Mouse (Mus musculus) kidney, adult 2 months (tissue): ENCODE results near the gene Tsr3. TPM values are rescaled to one million over a fixed set of nuclear protein-coding genes. Genes with fewer than 3 reads are reported as not detected.
A peak's percentile ranks its signal among the peaks of the same experiment; 100 is the strongest.

ENCODE experiments used
- DNase-seq: peaks from one replicate; pipeline ENCODE4 v3.0.0; 2021
- H3K27ac ChIP-seq: fragments of 200-500 bp; 2 replicates; pipeline ENCODE4 v1.5.1; 2012; ENCODE audit warnings: low read depth, low read length, control low read depth, inconsistent platforms; ENCODE audit not compliant: insufficient read depth
- H3K27me3 ChIP-seq: fragments of 200-500 bp; replicated peaks from 2 replicates; pipeline ENCODE4 v1.6.1; 2012; ENCODE audit warnings: mild to moderate bottlenecking, moderate library complexity, low read length, inconsistent platforms; ENCODE audit not compliant: control insufficient read depth, insufficient read depth
- H3K36me3 ChIP-seq: fragments of 200-500 bp; 2 replicates; pipeline ENCODE4 v1.6.1; 2012; ENCODE audit warnings: mild to moderate bottlenecking, moderate library complexity, low read length, inconsistent platforms; ENCODE audit not compliant: control insufficient read depth, insufficient read depth
- H3K4me1 ChIP-seq: fragments of 200-500 bp; 2 replicates; pipeline ENCODE4 v1.6.1; 2011; ENCODE audit warnings: low read length; ENCODE audit not compliant: control insufficient read depth, insufficient read depth
- H3K4me3 ChIP-seq: fragments of 200-500 bp; 2 replicates; pipeline ENCODE4 v1.5.1; 2011; ENCODE audit warnings: mild to moderate bottlenecking, low read depth, low read length, control low read depth; ENCODE audit not compliant: insufficient read depth
- CTCF ChIP-seq: fragments of 200-500 bp; conservative IDR thresholded peaks from 2 replicates; pipeline ENCODE4 v1.5.1; 2011; ENCODE audit warnings: low read depth, mild to moderate bottlenecking, control low read depth, low read length, moderate library complexity, mixed read lengths; ENCODE audit not compliant: insufficient read depth, insufficient read length
- POLR2A ChIP-seq: fragments of 200-500 bp; IDR thresholded peaks from one replicate; pipeline ENCODE4 v1.6.1; 2011; ENCODE audit warnings: low read depth, low read length, control low read depth
- WGBS: fragments of 180-500 bp; shearing (Covaris S2); methylation state at CpG from one replicate; pipeline ENCODE4 v1.1.7; 2018; 5-methylcytosine and 5-hydroxymethylcytosine counted together
- polyA plus RNA-seq: library from polyadenylated mRNA; depleted of rRNA; stranded (reverse); fragments of >200 nt; gene quantifications from 2 replicates; pipeline ENCODE4 v1.2.3, GENCODE M21; 2012; rRNA removed

Tsr3 gene
- polyA plus RNA-seq, 1 experiment: 21.6 TPM

DNA sequence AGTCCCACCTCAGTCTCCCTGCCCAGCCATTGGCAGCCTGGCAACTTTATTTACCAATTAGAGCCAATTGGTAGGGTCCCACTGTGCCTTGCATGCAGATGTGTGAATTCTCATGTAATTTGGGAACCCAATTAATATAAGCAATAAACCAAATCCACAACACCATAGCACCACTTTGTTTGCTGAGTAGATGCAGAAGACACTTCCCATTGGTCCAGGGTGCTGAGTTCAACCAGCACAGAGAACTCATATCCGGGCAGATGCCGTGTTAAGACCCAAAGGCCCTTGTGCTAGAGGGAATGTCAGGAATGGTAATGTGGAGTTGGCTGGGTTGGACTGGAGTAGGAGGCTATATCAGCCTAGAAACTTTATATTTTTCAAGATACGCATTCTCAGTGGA lies 35.9 kb downstream of the Tsr3 start:
- H3K4me1 ChIP-seq: peaks cover 11% of the 10 kb centered on the region; the same call in 1 of the 2 replicates
- no peak overlapping the region for H3K4me3 ChIP-seq
- H3K36me3 ChIP-seq: no peaks in the 10 kb centered on the region
- TF ChIP-seq CTCF: no peak
- no peak for TF ChIP-seq POLR2A
- H3K27me3 ChIP-seq: no peaks in the 10 kb centered on the region
- no peak overlapping the region for H3K27ac ChIP-seq
- 98% methylated on average over 3 of the region's 3 CpGs for WGBS
- DNase-seq: no peak

DNA sequence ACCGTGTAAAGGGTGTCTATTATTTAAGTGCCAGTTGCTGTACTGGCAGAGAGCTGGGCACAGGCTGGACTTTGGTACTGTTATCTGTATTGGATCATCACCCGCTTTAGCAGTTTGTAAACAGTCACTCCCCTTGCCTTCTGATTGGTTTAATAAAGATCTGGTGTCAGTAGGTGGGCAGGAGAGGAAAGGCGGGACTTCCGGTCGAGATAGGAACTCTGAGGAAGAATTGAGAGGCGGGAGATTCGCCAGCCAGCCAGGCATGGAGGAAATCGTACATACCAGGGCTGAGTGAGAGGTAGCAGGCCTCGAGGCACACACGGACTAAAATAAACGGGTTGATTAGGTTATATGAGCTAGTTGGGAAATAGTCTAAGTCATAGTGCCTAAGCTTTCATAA lies 42.2 kb downstream of the Tsr3 start:
- Histone ChIP-seq H3K4me3 (no peak overlapping the region), H3K4me1 (no peaks in the 10 kb centered on the region), H3K27ac (no peak overlapping the region), H3K27me3 (no peaks in the 10 kb centered on the region), H3K36me3 (no peaks in the 10 kb centered on the region)
- 29% methylated on average over 11 of the region's 11 CpGs for WGBS
- DNase-seq: peak; percentile 89
- no peak for TF ChIP-seq POLR2A
- no peak for TF ChIP-seq CTCF

DNA sequence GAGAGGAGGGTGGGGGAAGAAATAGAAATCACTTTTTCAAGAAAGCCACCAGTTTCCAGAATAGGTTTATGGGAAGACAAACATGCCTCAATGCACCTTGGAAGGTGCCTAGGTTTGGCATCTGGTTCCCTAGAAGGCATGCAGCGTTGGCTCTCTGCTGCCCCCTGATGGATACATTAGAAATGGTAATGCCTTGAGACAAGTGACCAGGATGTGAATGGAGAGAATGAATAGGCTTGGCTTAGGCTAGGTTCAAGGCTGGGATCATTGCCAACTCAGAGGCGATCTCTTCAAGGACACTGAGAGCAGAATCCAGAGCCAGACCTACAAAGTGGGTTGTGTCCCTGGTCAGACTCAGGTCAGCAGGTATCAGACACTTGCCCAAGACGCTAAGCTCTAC lies 45.1 kb downstream of the Tsr3 start:
- H3K27ac ChIP-seq: no peak overlapping the region
- H3K27me3 ChIP-seq: no peaks in the 10 kb centered on the region
- TF ChIP-seq CTCF (peak; percentile 99), POLR2A (no peak)
- DNase-seq: peak; percentile 92
- no peak overlapping the region for H3K4me3 ChIP-seq
- H3K36me3 ChIP-seq: no peaks in the 10 kb centered on the region
- 20% methylated on average over 3 of the region's 3 CpGs for WGBS
- H3K4me1 ChIP-seq: no peaks in the 10 kb centered on the region

DNA sequence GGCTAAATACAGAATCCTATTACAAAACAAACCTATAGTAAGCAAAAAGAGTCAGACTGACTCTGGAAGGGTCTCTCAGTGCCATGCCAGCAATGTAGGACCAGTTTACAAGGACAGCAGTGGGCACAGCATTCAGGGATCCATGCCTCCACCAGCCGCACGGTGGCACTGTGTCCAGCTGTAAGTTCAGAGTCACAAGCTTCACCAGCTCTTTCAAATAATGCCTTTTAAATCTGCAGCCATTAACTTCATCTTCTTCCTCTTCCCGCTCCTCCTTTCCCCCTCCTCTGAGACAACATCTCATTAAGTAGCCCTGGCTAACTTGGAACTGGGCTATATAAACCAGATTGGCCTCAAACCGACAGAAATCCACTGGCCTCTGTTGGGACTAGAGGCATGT lies 48.9 kb downstream of the Tsr3 start:
- TF ChIP-seq POLR2A: no peak
- TF ChIP-seq CTCF: peak; percentile 79
- peak; percentile 53 for DNase-seq
- whole genome bisulfite sequencing: 18% methylated on average over 4 of the region's 4 CpGs
- H3K4me1 ChIP-seq: no peaks in the 10 kb centered on the region
- H3K27ac ChIP-seq: no peak overlapping the region
- no peaks in the 10 kb centered on the region for H3K27me3 ChIP-seq
- H3K4me3 ChIP-seq: no peak overlapping the region
- H3K36me3 ChIP-seq: no peaks in the 10 kb centered on the region

DNA sequence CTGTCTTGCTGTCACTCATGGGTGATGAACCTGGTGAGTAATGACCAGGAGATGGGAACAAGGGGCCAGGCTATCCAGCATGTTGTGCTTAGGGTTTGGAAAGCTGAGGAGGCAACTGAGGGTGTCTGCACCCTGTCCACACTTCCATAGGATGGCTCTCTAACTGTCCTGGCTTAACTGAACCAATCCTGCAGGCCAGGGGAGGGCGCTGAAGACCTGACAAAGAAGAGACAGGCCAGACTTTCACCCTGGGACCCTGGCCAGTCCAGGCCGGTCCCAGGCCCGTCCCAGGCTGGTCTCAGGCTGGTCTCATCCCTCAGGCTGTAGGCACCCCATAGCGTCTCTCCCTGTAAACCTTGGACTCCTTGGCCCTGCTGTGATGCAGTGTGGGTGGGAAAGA lies 50.4 kb downstream of the Tsr3 start:
- WGBS: 16% methylated on average over 4 of the region's 4 CpGs
- TF ChIP-seq CTCF: no peak
- TF ChIP-seq POLR2A: no peak

More for the DNA sequence above, 50.4 kb downstream of the Tsr3 start:
- no peaks in the 10 kb centered on the region for H3K27me3 ChIP-seq
- no peaks in the 10 kb centered on the region for H3K36me3 ChIP-seq
- no peak overlapping the region for H3K27ac ChIP-seq
- DNase-seq: no peak
- no peaks in the 10 kb centered on the region for H3K4me1 ChIP-seq
- no peak overlapping the region for H3K4me3 ChIP-seq

Other genes with a start within 250 kb of the Tsr3 start
- 11.9 and 13.3 TPM in 2 replicates for gene Cramp1l, start 224.4 kb upstream of the Tsr3 start, polyA plus RNA-seq
- gene Ift140, start 224.1 kb upstream of the Tsr3 start, polyA plus RNA-seq: 10.1 and 10.6 TPM in 2 replicates
- 93.4 and 100 TPM in 2 replicates for gene Tmem204, start 156.6 kb upstream of the Tsr3 start, polyA plus RNA-seq
- 11.6 and 13.3 TPM in 2 replicates for gene Telo2, start 124.2 kb upstream of the Tsr3 start, polyA plus RNA-seq
- gene Ptx4, start 119.4 kb upstream of the Tsr3 start, polyA plus RNA-seq: not detected in 2 replicates
- gene Clcn7, start 106.8 kb upstream of the Tsr3 start, polyA plus RNA-seq: 42.6 and 51.3 TPM in 2 replicates
- 0.04 and 0.05 TPM in 2 replicates for gene Ccdc154, start 77.7 kb upstream of the Tsr3 start, polyA plus RNA-seq
- 0.11 TPM in 1 of 2 replicates, not detected in the other for gene Gm38655, start 64.7 kb upstream of the Tsr3 start, polyA plus RNA-seq
- 10.8 and 12.2 TPM in 2 replicates for gene BC003965, start 55.6 kb upstream of the Tsr3 start, polyA plus RNA-seq
- 38.3 and 44.1 TPM in 2 replicates for gene Unkl, start 51.8 kb upstream of the Tsr3 start, polyA plus RNA-seq
- gene Gnptg, start within 50 bp of the Tsr3 start, polyA plus RNA-seq: 121 and 123 TPM in 2 replicates
- gene Baiap3, start 16.2 kb downstream of the Tsr3 start, polyA plus RNA-seq: 5.6 and 6.9 TPM in 2 replicates
- 110 and 128 TPM in 2 replicates for gene Ube2i, start 34.5 kb downstream of the Tsr3 start, polyA plus RNA-seq
- not detected in 2 replicates for gene Prss34, start 58.2 kb downstream of the Tsr3 start, polyA plus RNA-seq
- not detected in 2 replicates for gene Prss28, start 68.5 kb downstream of the Tsr3 start, polyA plus RNA-seq
- not detected in 2 replicates for gene Prss29, start 78.5 kb downstream of the Tsr3 start, polyA plus RNA-seq
- gene Tpsab1, start 105.4 kb downstream of the Tsr3 start, polyA plus RNA-seq: not detected in 2 replicates
- gene Tpsb2, start 126.1 kb downstream of the Tsr3 start, polyA plus RNA-seq: 1.8 and 2.4 TPM in 2 replicates
- gene Tpsg1, start 129.1 kb downstream of the Tsr3 start, polyA plus RNA-seq: 0.12 TPM in 1 of 2 replicates, not detected in the other
- gene Cacna1h, start 193.6 kb downstream of the Tsr3 start, polyA plus RNA-seq: 0.44 and 1.3 TPM in 2 replicates
- 0.07 and 0.08 TPM in 2 replicates for gene Tekt4, start 214.4 kb downstream of the Tsr3 start, polyA plus RNA-seq